Mouse (Mus musculus): ENCODE measurements around the gene Trim28. TPM values are rescaled to one million over a fixed set of nuclear protein-coding genes. Genes with fewer than 3 reads are reported as not detected.
A peak's percentile ranks its signal among the peaks of the same experiment; 100 is the strongest.

Gene Trim28
- polyA plus RNA-seq, 1 experiment from 2014 or later: 195 TPM

DNA sequence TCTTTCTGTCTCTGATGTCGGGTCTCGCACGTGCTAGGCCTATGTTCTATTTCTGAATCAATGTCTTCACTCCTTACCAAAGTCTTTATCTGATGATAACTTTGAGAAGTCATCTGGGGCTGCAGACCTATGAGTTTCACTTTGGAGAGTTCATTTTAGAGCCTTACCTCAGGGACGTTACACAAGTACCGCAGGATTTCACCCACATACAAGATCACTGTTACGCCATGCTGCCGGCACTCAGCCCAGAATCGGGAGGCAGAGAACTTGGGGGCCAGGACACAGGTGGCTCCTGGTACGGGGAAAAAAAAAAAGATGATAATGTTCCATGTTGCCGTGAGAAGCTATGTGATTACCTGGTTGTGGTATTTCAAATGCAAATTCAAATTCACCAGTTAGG is 5.8 kb upstream of the Trim28 start:
- no peak overlapping the region for H3K4me2 ChIP-seq (ENCODE audit: low read depth, low read length)
- WGBS: 86% methylated on average over 10 of the region's 10 CpGs
- H3K4me1 ChIP-seq (replicated peaks; ENCODE audit: control insufficient read depth, insufficient read depth, low read length): no peaks in the 10 kb centered on the region
- no peak for ATAC-seq (ENCODE audit: low read depth)
- H3K9me3 ChIP-seq (ENCODE audit: control insufficient read depth, low read length): no peaks in the 10 kb centered on the region
- H3K27me3 ChIP-seq (ENCODE audit: control insufficient read depth, insufficient read depth, low read depth, low read length): no peaks in the 10 kb centered on the region
- no peak overlapping the region for H3K4me3 ChIP-seq (ENCODE audit: low read length)
- H3K9ac ChIP-seq (ENCODE audit: low read length): no peak overlapping the region
- H3K36me3 ChIP-seq (ENCODE audit: control insufficient read depth, insufficient read depth, low read length): no peaks in the 10 kb centered on the region
- H3K27ac ChIP-seq (ENCODE audit: low read length): no peak overlapping the region

- no peak for ATAC-seq (ENCODE audit: low read depth)
- H3K9me3 ChIP-seq (ENCODE audit: control insufficient read depth, low read length): no peaks in the 10 kb centered on the region
- H3K36me3 ChIP-seq (ENCODE audit: control insufficient read depth, insufficient read depth, low read length): no peaks in the 10 kb centered on the region
These were observed 3.1 kb upstream of the Trim28 start for GRCm38 (mm10) chr7:12995862-12996261.

DNA sequence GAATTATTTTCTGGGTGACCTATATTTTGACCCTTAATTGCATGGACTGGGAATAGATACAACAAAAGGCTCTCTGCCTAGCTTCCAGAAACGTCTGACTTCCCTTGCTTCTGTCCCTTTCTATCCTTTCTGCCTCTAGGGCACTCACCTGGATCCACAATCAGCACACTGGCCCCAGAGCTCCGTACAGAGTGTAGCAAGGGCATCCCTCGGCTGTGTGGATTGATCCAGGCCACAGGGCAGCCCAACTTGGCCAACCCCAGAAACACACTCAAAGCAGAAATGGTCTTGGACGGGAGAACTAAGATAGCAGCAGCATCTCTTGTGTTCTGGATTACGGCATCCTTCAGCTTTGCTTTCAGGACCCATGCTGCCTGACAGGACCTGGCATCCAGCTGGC is 1.7 kb upstream of the Trim28 start:
- H3K4me1 ChIP-seq (replicated peaks; ENCODE audit: control insufficient read depth, insufficient read depth, low read length): no peaks in the 10 kb centered on the region
- H3K9ac ChIP-seq (ENCODE audit: low read length): no peak overlapping the region
- WGBS: 66% methylated on average over 5 of the region's 5 CpGs
- H3K27ac ChIP-seq (ENCODE audit: low read length): no peak overlapping the region
- no peak for ATAC-seq (ENCODE audit: low read depth)
- H3K4me2 ChIP-seq (ENCODE audit: low read depth, low read length): no peak overlapping the region
- H3K4me3 ChIP-seq (ENCODE audit: low read length): no peak overlapping the region
- H3K27me3 ChIP-seq (ENCODE audit: control insufficient read depth, insufficient read depth, low read depth, low read length): no peaks in the 10 kb centered on the region
- H3K9me3 ChIP-seq (ENCODE audit: control insufficient read depth, low read length): no peaks in the 10 kb centered on the region
- no peaks in the 10 kb centered on the region for H3K36me3 ChIP-seq (ENCODE audit: control insufficient read depth, insufficient read depth, low read length)

More at GRCm38 (mm10) chr7:12995862-12996261, 3.1 kb upstream of the Trim28 start:
- Histone ChIP-seq H3K27me3 (ENCODE audit: control insufficient read depth, insufficient read depth, low read depth, low read length) (no peaks in the 10 kb centered on the region), H3K27ac (ENCODE audit: low read length) (no peak overlapping the region), H3K4me3 (ENCODE audit: low read length) (no peak overlapping the region), H3K4me2 (ENCODE audit: low read depth, low read length) (no peak overlapping the region), H3K4me1 (replicated peaks; ENCODE audit: control insufficient read depth, insufficient read depth, low read length) (no peaks in the 10 kb centered on the region), H3K9ac (ENCODE audit: low read length) (no peak overlapping the region)

GRCm38 (mm10) chr7:12998053-12998452 is 861 bp upstream of the Trim28 start, which contains the start of gene Slc27a5:
Slc27a5 (minus strand) TSS chr7:12998192.
- no peak within 1 kb of the TSS for H3K4me3 ChIP-seq (ENCODE audit: low read length)
- no peaks in the 10 kb centered on the region for H3K27me3 ChIP-seq (ENCODE audit: control insufficient read depth, insufficient read depth, low read depth, low read length)
- no peak within 1 kb of the TSS for H3K4me2 ChIP-seq (ENCODE audit: low read depth, low read length)
- 70% methylated on average over 5 of the region's 5 CpGs for WGBS
- no peaks in the 10 kb centered on the region for H3K36me3 ChIP-seq (ENCODE audit: control insufficient read depth, insufficient read depth, low read length)
- ATAC-seq (ENCODE audit: low read depth): no peak
- no peaks in the 10 kb centered on the region for H3K4me1 ChIP-seq (replicated peaks; ENCODE audit: control insufficient read depth, insufficient read depth, low read length)
- H3K27ac ChIP-seq (ENCODE audit: low read length): no peak within 1 kb of the TSS
- no peaks in the 10 kb centered on the region for H3K9me3 ChIP-seq (ENCODE audit: control insufficient read depth, low read length)
- no peak within 1 kb of the TSS for H3K9ac ChIP-seq (ENCODE audit: low read length)

GRCm38 (mm10) chr7:13001584-13001983 is 2.7 kb downstream of the Trim28 start:
- ATAC-seq (ENCODE audit: low read depth): no peak
- Histone ChIP-seq H3K4me3 (ENCODE audit: low read length) (no peak overlapping the region), H3K9ac (ENCODE audit: low read length) (no peak overlapping the region), H3K4me2 (ENCODE audit: low read depth, low read length) (no peak overlapping the region), H3K27ac (ENCODE audit: low read length) (no peak overlapping the region), H3K27me3 (ENCODE audit: control insufficient read depth, insufficient read depth, low read depth, low read length) (no peaks in the 10 kb centered on the region), H3K9me3 (ENCODE audit: control insufficient read depth, low read length) (no peaks in the 10 kb centered on the region), H3K4me1 (replicated peaks; ENCODE audit: control insufficient read depth, insufficient read depth, low read length) (no peaks in the 10 kb centered on the region), H3K36me3 (ENCODE audit: control insufficient read depth, insufficient read depth, low read length) (peaks cover 9% of the 10 kb centered on the region)
- 60% methylated on average over 1 of the region's 1 CpGs for WGBS

- Histone ChIP-seq H3K27ac (ENCODE audit: low read length) (no peak overlapping the region), H3K36me3 (ENCODE audit: control insufficient read depth, insufficient read depth, low read length) (peaks cover 15% of the 10 kb centered on the region), H3K4me2 (ENCODE audit: low read depth, low read length) (no peak overlapping the region), H3K9me3 (ENCODE audit: control insufficient read depth, low read length) (no peaks in the 10 kb centered on the region), H3K27me3 (ENCODE audit: control insufficient read depth, insufficient read depth, low read depth, low read length) (no peaks in the 10 kb centered on the region; the same call in 1 of the 2 replicates), H3K4me1 (replicated peaks; ENCODE audit: control insufficient read depth, insufficient read depth, low read length) (no peaks in the 10 kb centered on the region; the same call in 1 of the 2 replicates), H3K9ac (ENCODE audit: low read length) (no peak overlapping the region), H3K4me3 (ENCODE audit: low read length) (no peak overlapping the region)
- 66% methylated on average over 5 of the region's 5 CpGs for WGBS
- ATAC-seq (ENCODE audit: low read depth): no peak
These were observed 4.5 kb downstream of the Trim28 start for GRCm38 (mm10) chr7:13003380-13003779.

DNA sequence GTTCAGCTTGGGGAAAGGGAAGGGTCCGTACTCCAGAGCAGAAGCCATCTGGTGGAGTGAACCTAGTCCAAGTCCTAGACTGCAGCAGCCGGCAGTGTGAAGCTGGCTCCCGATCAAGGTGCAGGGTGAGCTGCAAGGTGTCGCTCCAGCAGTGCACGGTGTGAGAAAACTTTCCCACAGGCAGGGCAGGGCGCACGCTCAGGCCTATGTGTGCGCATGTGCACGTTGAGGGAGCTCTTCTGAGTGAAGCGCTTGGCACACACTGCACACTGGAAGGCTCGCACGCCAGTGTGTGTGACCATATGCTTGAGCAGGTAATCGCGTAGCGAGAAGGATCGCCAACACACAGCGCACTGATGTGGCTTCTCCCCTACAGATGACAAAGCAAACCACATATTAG is 7.1 kb downstream of the Trim28 start:
- Histone ChIP-seq H3K4me1 (replicated peaks; ENCODE audit: control insufficient read depth, insufficient read depth, low read length) (peaks cover 6% of the 10 kb centered on the region; the same call in 1 of the 2 replicates), H3K4me2 (ENCODE audit: low read depth, low read length) (no peak overlapping the region), H3K4me3 (ENCODE audit: low read length) (no peak overlapping the region), H3K27me3 (ENCODE audit: control insufficient read depth, insufficient read depth, low read depth, low read length) (no peaks in the 10 kb centered on the region; the same call in 1 of the 2 replicates), H3K27ac (ENCODE audit: low read length) (no peak overlapping the region), H3K9ac (ENCODE audit: low read length) (no peak overlapping the region), H3K36me3 (ENCODE audit: control insufficient read depth, insufficient read depth, low read length) (peaks cover 15% of the 10 kb centered on the region), H3K9me3 (ENCODE audit: control insufficient read depth, low read length) (no peaks in the 10 kb centered on the region)
- ATAC-seq (ENCODE audit: low read depth): no peak
- WGBS: 88% methylated on average over 17 of the region's 17 CpGs

GRCm38 (mm10) chr7:13006531-13006930 is 7.6 kb downstream of the Trim28 start:
- 85% methylated on average over 10 of the region's 10 CpGs for WGBS
- Histone ChIP-seq H3K9me3 (ENCODE audit: control insufficient read depth, low read length) (no peaks in the 10 kb centered on the region), H3K9ac (ENCODE audit: low read length) (no peak overlapping the region), H3K36me3 (ENCODE audit: control insufficient read depth, insufficient read depth, low read length) (peaks cover 15% of the 10 kb centered on the region), H3K27ac (ENCODE audit: low read length) (no peak overlapping the region), H3K4me3 (ENCODE audit: low read length) (no peak overlapping the region), H3K27me3 (ENCODE audit: control insufficient read depth, insufficient read depth, low read depth, low read length) (no peaks in the 10 kb centered on the region; the same call in 1 of the 2 replicates), H3K4me2 (ENCODE audit: low read depth, low read length) (no peak overlapping the region), H3K4me1 (replicated peaks; ENCODE audit: control insufficient read depth, insufficient read depth, low read length) (peaks cover 6% of the 10 kb centered on the region; the same call in 1 of the 2 replicates)
- ATAC-seq (ENCODE audit: low read depth): no peak

GRCm38 (mm10) chr7:13007341-13008092 is 8.6 kb downstream of the Trim28 start:
- ATAC-seq (ENCODE audit: low read depth): no peak
- H3K4me2 ChIP-seq (ENCODE audit: low read depth, low read length): no peak overlapping the region
- peaks cover 6% of the 10 kb centered on the region; the same call in 1 of the 2 replicates for H3K4me1 ChIP-seq (replicated peaks; ENCODE audit: control insufficient read depth, insufficient read depth, low read length)
- 51% methylated on average over 55 of the region's 57 CpGs for WGBS
- H3K9ac ChIP-seq (ENCODE audit: low read length): 0 out of 2 replicates have a peak overlapping the region, but pooled peaks have one; percentile 14
- H3K9me3 ChIP-seq (ENCODE audit: control insufficient read depth, low read length): no peaks in the 10 kb centered on the region
- no peaks in the 10 kb centered on the region; the same call in 1 of the 2 replicates for H3K27me3 ChIP-seq (ENCODE audit: control insufficient read depth, insufficient read depth, low read depth, low read length)
- H3K4me3 ChIP-seq (ENCODE audit: low read length): no peak overlapping the region
- H3K36me3 ChIP-seq (ENCODE audit: control insufficient read depth, insufficient read depth, low read length): peaks cover 15% of the 10 kb centered on the region
- no peak overlapping the region for H3K27ac ChIP-seq (ENCODE audit: low read length)

All from lung, embryonic 16.5 days (tissue).